Mouse (Mus musculus) stomach, embryonic 15.5 days (tissue): ENCODE results near the gene Usp29. TPM values are rescaled to one million over a fixed set of nuclear protein-coding genes. Genes with fewer than 3 reads are reported as not detected.
"Not testable (repeated sequence)": the region's sequence is repeated elsewhere in the genome, so short reads cannot be mapped to it uniquely, and the experiment has no call there.

Experiments used
- ATAC-seq: fragments of 200-750 bp; cut with Nextera tagmentation; 2 replicates; pipeline ENCODE4 v1.8.0; 2017; ENCODE audit warnings: low read depth, moderate number of reproducible peaks, moderate TSS enrichment; ENCODE audit not compliant: insufficient read depth, low FRiP score
- H3K27ac ChIP-seq: fragments of 300-500 bp; sonication (generic); 2 replicates; pipeline ENCODE4 v1.5.1; 2015; ENCODE audit warnings: mild to moderate bottlenecking, inconsistent platforms
- H3K27me3 ChIP-seq: fragments of 300-500 bp; sonication (generic); replicated peaks from 2 replicates; pipeline ENCODE4 v1.6.1; 2015; ENCODE audit warnings: inconsistent platforms
- H3K36me3 ChIP-seq: fragments of 300-500 bp; sonication (generic); 2 replicates; pipeline ENCODE4 v1.6.1; 2015; ENCODE audit warnings: inconsistent platforms
- H3K4me1 ChIP-seq: fragments of 300-500 bp; sonication (generic); 2 replicates; pipeline ENCODE4 v1.6.1; 2015; ENCODE audit warnings: inconsistent platforms
- H3K4me2 ChIP-seq: fragments of 300-500 bp; sonication (generic); 2 replicates; pipeline ENCODE4 v1.6.1; 2015; ENCODE audit warnings: mild to moderate bottlenecking, inconsistent platforms
- H3K4me3 ChIP-seq: fragments of 300-500 bp; sonication (generic); replicated peaks from 2 replicates; pipeline ENCODE4 v1.5.1; 2015; ENCODE audit warnings: inconsistent platforms
- H3K9ac ChIP-seq: fragments of 300-500 bp; sonication (generic); 2 replicates; pipeline ENCODE4 v1.6.1; 2015; ENCODE audit warnings: inconsistent platforms
- H3K9me3 ChIP-seq: fragments of 300-500 bp; sonication (generic); 2 replicates; pipeline ENCODE4 v1.6.1; 2016; ENCODE audit warnings: inconsistent platforms
- WGBS: fragments of 180-500 bp; shearing (Covaris S2); methylation state at CpG from one replicate; pipeline ENCODE4 v1.1.7; 2015; 5-methylcytosine and 5-hydroxymethylcytosine counted together
- polyA plus RNA-seq: library from polyadenylated mRNA; unstranded; fragments of >200 nt; fragmentation: Nextera tagmentation; extraction: Ambion mirVana; gene quantifications from 2 replicates; pipeline ENCODE4 v1.2.1, GENCODE M21; 2015

Usp29 gene
- polyA plus RNA-seq, 1 experiment from 2014 or later, result 6.2 TPM

GRCm38 (mm10) chr7:6918267-6918666 is 187.9 kb downstream of the Usp29 start:
- no peak overlapping the region for H3K4me3 ChIP-seq
- no peaks in the 10 kb centered on the region for H3K9me3 ChIP-seq
- H3K36me3 ChIP-seq, result no peaks in the 10 kb centered on the region
- H3K4me1 ChIP-seq, result 0 out of 2 replicates have a peak, but pooled peaks cover 4% of the 10 kb centered on the region
- no peaks in the 10 kb centered on the region for H3K27me3 ChIP-seq
- WGBS, result 8% methylated on average over 10 of the region's 10 CpGs
- peak; percentile 66; the same call in 1 of the 2 replicates for ATAC-seq
- no peak overlapping the region for H3K4me2 ChIP-seq
- H3K9ac ChIP-seq, result no peak overlapping the region
- H3K27ac ChIP-seq, result 0 out of 2 replicates have a peak overlapping the region, but pooled peaks have one; percentile 8

- no peak for ATAC-seq
- Histone ChIP-seq H3K9me3 (no peaks in the 10 kb centered on the region), H3K27ac (no peak overlapping the region), H3K4me1 (0 out of 2 replicates have a peak, but pooled peaks cover 4% of the 10 kb centered on the region), H3K27me3 (no peaks in the 10 kb centered on the region), H3K4me2 (no peak overlapping the region), H3K36me3 (no peaks in the 10 kb centered on the region), H3K9ac (no peak overlapping the region), H3K4me3 (no peak overlapping the region)
- 88% methylated on average over 1 of the region's 1 CpGs for WGBS
Measured at GRCm38 (mm10) chr7:6919131-6919870, 188.9 kb downstream of the Usp29 start.

- no peak overlapping the region for H3K4me2 ChIP-seq
- H3K4me1 ChIP-seq, result no peaks in the 10 kb centered on the region
- ATAC-seq, result no peak
- H3K36me3 ChIP-seq, result no peaks in the 10 kb centered on the region
- 92% methylated on average over 3 of the region's 3 CpGs for WGBS
- no peaks in the 10 kb centered on the region for H3K27me3 ChIP-seq
- no peaks in the 10 kb centered on the region for H3K9me3 ChIP-seq
- H3K9ac ChIP-seq, result no peak overlapping the region
- H3K27ac ChIP-seq, result no peak overlapping the region
- H3K4me3 ChIP-seq, result no peak overlapping the region
Measured at GRCm38 (mm10) chr7:6923515-6923914, 193.1 kb downstream of the Usp29 start.

GRCm38 (mm10) chr7:6925926-6926730 is 195.8 kb downstream of the Usp29 start:
- ATAC-seq, result no peak
- H3K4me2 ChIP-seq, result no peak overlapping the region
- no peaks in the 10 kb centered on the region for H3K9me3 ChIP-seq
- no peaks in the 10 kb centered on the region for H3K4me1 ChIP-seq
- H3K4me3 ChIP-seq, result no peak overlapping the region
- H3K36me3 ChIP-seq, result no peaks in the 10 kb centered on the region
- 77% methylated on average over 7 of the region's 7 CpGs for WGBS
- H3K27ac ChIP-seq, result no peak overlapping the region
- H3K9ac ChIP-seq, result no peak overlapping the region
- H3K27me3 ChIP-seq, result no peaks in the 10 kb centered on the region

GRCm38 (mm10) chr7:6926731-6926995 is 196.3 kb downstream of the Usp29 start:
- no peak overlapping the region for H3K9ac ChIP-seq
- H3K4me2 ChIP-seq, result no peak overlapping the region
- no peaks in the 10 kb centered on the region for H3K9me3 ChIP-seq
- no peak overlapping the region for H3K27ac ChIP-seq
- no peaks in the 10 kb centered on the region for H3K27me3 ChIP-seq
- H3K36me3 ChIP-seq, result no peaks in the 10 kb centered on the region
- no peak for ATAC-seq
- H3K4me1 ChIP-seq, result no peaks in the 10 kb centered on the region
- no peak overlapping the region for H3K4me3 ChIP-seq
- WGBS, result 85% methylated on average over 4 of the region's 4 CpGs

GRCm38 (mm10) chr7:6929286-6929685 is 198.9 kb downstream of the Usp29 start:
- ATAC-seq, result no peak
- H3K9ac ChIP-seq, result no peak overlapping the region
- H3K4me3 ChIP-seq, result no peak overlapping the region
- H3K27ac ChIP-seq, result no peak overlapping the region
- H3K4me2 ChIP-seq, result no peak overlapping the region
- no peaks in the 10 kb centered on the region for H3K9me3 ChIP-seq
- no peaks in the 10 kb centered on the region for H3K4me1 ChIP-seq
- WGBS, result 66% methylated on average over 2 of the region's 2 CpGs
- H3K27me3 ChIP-seq, result no peaks in the 10 kb centered on the region
- no peaks in the 10 kb centered on the region for H3K36me3 ChIP-seq

- Histone ChIP-seq H3K9ac (no peak overlapping the region), H3K27ac (peak overlapping the region; percentile 35; the same call in 1 of the 2 replicates), H3K36me3 (no peaks in the 10 kb centered on the region), H3K4me2 (no peak overlapping the region), H3K9me3 (no peaks in the 10 kb centered on the region), H3K4me1 (0 out of 2 replicates have a peak, but pooled peaks cover 2% of the 10 kb centered on the region), H3K27me3 (no peaks in the 10 kb centered on the region), H3K4me3 (no peak overlapping the region)
- WGBS, result 13% methylated on average over 5 of the region's 5 CpGs
- ATAC-seq, result no peak
Measured at GRCm38 (mm10) chr7:6934741-6935140, 204.4 kb downstream of the Usp29 start.

GRCm38 (mm10) chr7:6937040-6937439 is 206.7 kb downstream of the Usp29 start:
- no peak overlapping the region for H3K4me3 ChIP-seq
- H3K27me3 ChIP-seq, result no peaks in the 10 kb centered on the region
- no peaks in the 10 kb centered on the region for H3K9me3 ChIP-seq
- no peak overlapping the region for H3K4me2 ChIP-seq
- no peaks in the 10 kb centered on the region for H3K36me3 ChIP-seq
- ATAC-seq, result no peak
- H3K27ac ChIP-seq, result no peak overlapping the region
- WGBS, result 30% methylated on average over 11 of the region's 11 CpGs
- H3K9ac ChIP-seq, result no peak overlapping the region
- H3K4me1 ChIP-seq, result 0 out of 2 replicates have a peak, but pooled peaks cover 2% of the 10 kb centered on the region

GRCm38 (mm10) chr7:6940761-6941231 is 210.4 kb downstream of the Usp29 start:
- peak overlapping the region; percentile 37; the same call in 1 of the 2 replicates for H3K4me2 ChIP-seq
- no peak overlapping the region for H3K4me3 ChIP-seq
- H3K9me3 ChIP-seq, result no peaks in the 10 kb centered on the region
- H3K9ac ChIP-seq, result no peak overlapping the region
- WGBS, result 19% methylated on average over 16 of the region's 16 CpGs
- no peak overlapping the region for H3K27ac ChIP-seq
- ATAC-seq, result 0 out of 2 replicates have a peak, but pooled peaks have one; percentile 27
- no peaks in the 10 kb centered on the region for H3K36me3 ChIP-seq
- 0 out of 2 replicates have a peak, but pooled peaks cover 2% of the 10 kb centered on the region for H3K4me1 ChIP-seq
- H3K27me3 ChIP-seq, result no peaks in the 10 kb centered on the region

GRCm38 (mm10) chr7:6948061-6948460 is 217.7 kb downstream of the Usp29 start:
- H3K27ac ChIP-seq, H3K4me2 ChIP-seq, H3K4me3 ChIP-seq, ATAC-seq, H3K9ac ChIP-seq, H3K27me3 ChIP-seq, H3K9me3 ChIP-seq, H3K36me3 ChIP-seq, H3K4me1 ChIP-seq: not testable (repeated sequence)
- 90% methylated on average over 20 of the region's 20 CpGs for WGBS

GRCm38 (mm10) chr7:6956576-6956975 is 226.2 kb downstream of the Usp29 start:
- WGBS, result 82% methylated on average over 4 of the region's 4 CpGs
- H3K9me3 ChIP-seq, result no peaks in the 10 kb centered on the region
- no peak overlapping the region for H3K4me3 ChIP-seq
- no peaks in the 10 kb centered on the region for H3K36me3 ChIP-seq
- no peaks in the 10 kb centered on the region for H3K4me1 ChIP-seq
- ATAC-seq, result no peak
- no peak overlapping the region for H3K4me2 ChIP-seq
- no peaks in the 10 kb centered on the region for H3K27me3 ChIP-seq
- no peak overlapping the region for H3K9ac ChIP-seq
- H3K27ac ChIP-seq, result no peak overlapping the region

GRCm38 (mm10) chr7:6958574-6958973 is 228.2 kb downstream of the Usp29 start:
- no peak for ATAC-seq
- Histone ChIP-seq H3K36me3 (no peaks in the 10 kb centered on the region), H3K9me3 (no peaks in the 10 kb centered on the region), H3K4me2 (no peak overlapping the region), H3K4me3 (no peak overlapping the region), H3K4me1 (no peaks in the 10 kb centered on the region), H3K27me3 (no peaks in the 10 kb centered on the region), H3K27ac (no peak overlapping the region), H3K9ac (no peak overlapping the region)
- 82% methylated on average over 1 of the region's 1 CpGs for WGBS
